Mouse (Mus musculus) small intestine, adult 2 months (tissue): Measurements from ENCODE around the gene Mtmr10.

Source experiments
- CTCF ChIP-seq: fragments of 200-500 bp; IDR thresholded peaks from 2 replicates; pipeline ENCODE4 v1.5.1; 2012; ENCODE audit warnings: low read depth, mild to moderate bottlenecking, control low read depth, inconsistent platforms, low read length, moderate library complexity, mixed read lengths; ENCODE audit not compliant: insufficient replicate concordance, insufficient read length; ENCODE audit errors: extremely low read depth
- POLR2A ChIP-seq: fragments of 200-500 bp; IDR thresholded peaks from 2 replicates; pipeline ENCODE4 v1.6.1; 2012; ENCODE audit warnings: low read depth, mild to moderate bottlenecking, control low read depth, inconsistent platforms, low read length, moderate library complexity

DNA sequence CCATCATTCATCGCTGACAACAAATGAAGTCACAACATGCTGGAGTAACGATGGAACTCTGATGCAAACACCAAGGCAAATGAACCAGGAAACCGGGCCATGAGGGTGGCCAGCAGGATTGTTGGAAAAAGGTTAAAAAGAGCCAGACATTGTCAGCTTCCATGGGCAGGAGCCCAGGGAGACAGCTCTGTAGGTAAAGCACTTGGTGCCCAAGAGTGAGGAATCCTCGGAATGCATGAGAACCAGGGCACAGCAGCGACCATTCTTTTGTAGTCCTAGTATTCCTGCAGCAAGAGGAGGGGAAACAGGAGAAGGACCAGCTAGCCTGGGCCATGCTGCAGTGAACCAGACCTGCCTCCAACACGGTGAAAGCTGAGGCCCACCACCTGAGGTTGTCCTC is 71.2 kb downstream of the Mtmr10 start:
- no peak for TF ChIP-seq CTCF
- no peak for TF ChIP-seq POLR2A
